Mouse (Mus musculus): Measurements from ENCODE around the gene Donson. TPM values are rescaled to one million over a fixed set of nuclear protein-coding genes. Genes with fewer than 3 reads are reported as not detected.

The Donson gene
- polyA plus RNA-seq, 1 experiment, result 31.3 TPM

DNA sequence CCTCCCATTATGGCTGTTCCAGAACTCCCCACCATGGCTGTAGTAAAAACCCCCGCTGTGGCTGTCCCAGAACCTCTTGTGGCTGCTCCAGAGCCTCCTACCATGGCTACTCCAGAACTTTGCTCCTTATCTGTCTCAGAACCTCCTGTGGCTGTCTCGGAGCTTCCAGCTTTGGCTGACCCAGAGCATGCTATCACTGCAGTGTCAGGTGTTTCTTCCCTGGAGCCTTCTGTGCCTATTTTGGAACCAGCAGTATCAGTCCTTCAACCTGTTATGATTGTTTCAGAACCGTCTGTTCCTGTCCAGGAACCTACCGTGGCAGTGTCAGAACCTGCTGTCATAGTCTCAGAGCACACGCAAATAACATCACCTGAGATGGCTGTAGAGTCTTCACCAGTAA is 30.1 kb downstream of the Donson start:
- no peak for TF ChIP-seq GATA1 (IDR thresholded peaks at IDR 0.05; ENCODE audit: low read length)

DNA sequence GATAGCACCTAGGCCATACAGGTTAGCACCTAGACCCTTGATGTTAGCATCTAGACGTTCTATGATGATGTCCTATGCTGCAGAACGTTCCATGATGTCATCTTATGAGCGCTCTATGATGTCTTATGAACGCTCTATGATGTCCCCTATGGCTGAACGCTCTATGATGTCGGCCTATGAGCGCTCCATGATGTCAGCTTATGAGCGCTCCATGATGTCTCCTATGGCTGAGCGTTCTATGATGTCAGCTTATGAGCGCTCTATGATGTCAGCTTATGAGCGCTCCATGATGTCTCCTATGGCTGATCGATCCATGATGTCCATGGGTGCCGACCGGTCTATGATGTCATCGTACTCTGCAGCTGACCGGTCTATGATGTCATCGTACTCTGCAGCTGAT is 31.3 kb downstream of the Donson start:
- no peak for TF ChIP-seq GATA1 (IDR thresholded peaks at IDR 0.05; ENCODE audit: low read length)

DNA sequence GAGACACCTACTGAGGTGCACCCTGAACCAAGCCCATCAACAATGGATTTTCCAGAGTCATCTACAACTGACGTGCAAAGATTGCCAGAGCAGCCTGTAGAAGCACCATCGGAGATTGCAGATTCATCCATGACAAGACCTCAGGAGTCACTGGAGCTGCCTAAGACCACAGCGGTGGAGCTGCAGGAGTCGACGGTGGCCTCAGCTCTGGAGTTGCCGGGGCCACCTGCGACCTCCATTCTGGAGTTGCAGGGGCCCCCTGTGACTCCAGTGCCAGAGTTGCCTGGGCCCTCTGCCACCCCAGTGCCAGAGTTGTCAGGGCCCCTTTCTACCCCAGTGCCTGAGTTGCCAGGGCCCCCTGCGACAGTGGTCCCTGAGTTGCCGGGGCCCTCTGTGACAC is 33.3 kb downstream of the Donson start:
- TF ChIP-seq GATA1 (IDR thresholded peaks at IDR 0.05; ENCODE audit: low read length), result no peak

DNA sequence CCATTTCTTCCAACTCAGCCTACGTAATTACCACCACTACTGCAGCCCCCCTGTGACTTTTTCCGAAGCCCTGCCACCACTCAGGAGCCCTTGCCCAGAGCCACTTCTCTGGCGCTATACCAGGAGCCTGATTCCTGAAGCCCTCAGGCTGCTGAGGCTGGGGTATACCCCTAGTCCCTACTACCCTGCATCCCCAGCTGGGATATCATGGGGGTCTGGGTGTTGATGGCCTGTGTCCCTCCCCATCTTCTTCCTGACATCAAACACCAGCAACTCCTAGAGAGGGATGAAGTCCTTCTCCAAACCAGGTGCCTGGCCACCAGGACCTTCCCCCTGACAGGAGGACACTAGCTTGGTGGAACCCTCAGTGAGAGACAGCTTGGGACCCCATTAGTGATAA is 36.4 kb downstream of the Donson start:
- TF ChIP-seq GATA1 (IDR thresholded peaks at IDR 0.05; ENCODE audit: low read length), result no peak

DNA sequence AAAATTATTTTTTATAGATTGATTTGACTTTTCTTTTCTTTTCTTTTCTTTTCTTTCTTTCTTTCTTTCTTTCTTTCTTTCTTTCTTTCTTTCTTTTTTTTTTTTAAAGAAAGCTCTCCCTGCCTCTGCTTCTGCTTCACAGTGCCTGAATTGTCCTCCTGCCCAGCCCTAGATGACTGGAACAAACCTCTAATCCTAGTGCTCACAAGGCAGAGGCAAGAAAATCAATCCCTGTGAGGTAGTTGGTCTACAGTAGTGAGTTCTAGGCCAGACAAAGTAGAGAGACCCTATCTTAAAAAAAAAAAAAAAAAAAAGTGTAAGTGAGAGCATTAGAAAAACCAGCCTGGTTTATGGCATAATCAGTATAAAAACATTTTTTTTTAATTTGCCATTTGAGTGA is 38.8 kb downstream of the Donson start:
- no peak for TF ChIP-seq GATA1 (IDR thresholded peaks at IDR 0.05; ENCODE audit: low read length)

DNA sequence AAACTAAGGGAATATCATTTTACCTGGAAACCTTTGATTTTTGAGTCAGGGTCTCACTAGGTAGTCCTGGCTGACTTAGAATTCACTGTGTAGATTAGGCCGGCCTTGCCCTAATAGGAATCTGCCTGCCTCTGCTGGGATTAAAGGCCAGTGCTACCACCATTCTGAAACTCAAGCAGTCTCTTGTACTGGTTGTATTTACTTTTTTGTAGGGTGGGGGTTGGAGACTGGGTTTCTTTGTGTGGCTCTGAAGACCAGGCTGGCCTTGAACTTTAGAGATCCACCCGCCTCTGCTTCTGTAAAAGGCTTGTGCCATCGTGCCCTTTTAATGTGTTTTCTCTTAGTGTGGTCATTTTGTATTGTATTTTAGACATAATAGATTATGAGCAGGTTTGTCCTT is 39.3 kb downstream of the Donson start:
- TF ChIP-seq GATA1 (IDR thresholded peaks at IDR 0.05; ENCODE audit: low read length), result no peak

DNA sequence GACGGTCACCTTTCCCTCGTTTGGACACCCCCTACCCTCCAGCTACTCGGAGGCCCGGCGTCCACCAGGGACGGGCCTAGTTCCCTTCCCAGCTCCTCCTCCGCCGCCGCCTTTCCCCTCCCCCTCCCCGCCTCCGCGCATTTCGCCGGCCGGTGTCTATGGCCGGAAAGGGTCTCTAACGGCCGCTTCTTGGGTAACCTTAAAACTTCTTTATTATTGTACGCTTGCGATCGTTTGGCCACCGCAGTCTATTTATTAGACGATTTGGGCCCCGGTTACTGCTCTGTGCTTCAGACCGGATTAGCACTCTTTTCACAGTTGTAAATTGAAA is 40.4 kb downstream of the Donson start:
- no peak for TF ChIP-seq GATA1 (IDR thresholded peaks at IDR 0.05; ENCODE audit: low read length)

DNA sequence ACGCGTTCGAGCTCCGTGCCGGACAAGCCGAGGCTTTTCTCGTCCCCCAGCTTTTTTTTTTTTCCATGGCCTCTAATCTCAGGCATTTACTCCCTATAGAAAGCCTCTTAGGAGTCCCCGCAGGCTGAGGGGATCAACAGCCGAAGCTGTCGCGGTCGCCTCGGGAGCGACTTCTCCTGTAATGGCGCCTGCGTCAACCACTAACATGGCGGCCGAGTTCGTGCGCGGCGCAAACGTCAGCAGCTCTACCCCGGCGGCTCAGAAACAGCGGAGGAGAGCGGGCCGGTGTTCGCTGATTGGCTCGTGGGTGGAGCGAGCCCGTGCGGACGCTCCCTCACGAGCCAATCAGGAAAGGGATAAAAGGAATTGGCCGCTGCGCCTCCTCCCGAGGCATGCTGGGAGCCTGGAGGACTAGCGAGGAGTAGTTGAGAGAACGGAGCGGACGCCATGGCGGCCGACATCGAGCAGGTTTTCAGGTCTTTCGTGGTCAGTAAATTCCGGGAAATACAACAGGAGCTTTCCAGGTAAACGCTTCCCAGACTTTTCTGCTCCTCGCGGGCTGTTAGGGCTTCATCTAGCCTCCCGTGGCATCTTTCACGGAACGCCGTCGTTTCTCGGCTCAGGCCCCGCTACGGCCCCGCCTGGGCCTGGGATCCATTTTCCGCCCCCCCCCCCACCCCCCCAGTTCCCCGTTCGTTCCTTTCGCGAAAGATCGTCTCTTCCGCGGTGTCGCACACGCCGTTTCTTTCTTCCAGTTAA is 40.9 kb downstream of the Donson start, which contains the start of gene Son:
TSS of gene Son (plus strand) at position 46 of the 759 bp plus-strand sequence.
- no peak for TF ChIP-seq GATA1 (IDR thresholded peaks at IDR 0.05; ENCODE audit: low read length)

- TF ChIP-seq GATA1 (IDR thresholded peaks at IDR 0.05; ENCODE audit: low read length), result no peak
Observed at GRCm38 (mm10) chr16:91646681-91647419, 41.7 kb downstream of the Donson start, which contains the start of gene Gart. Gene Gart, minus strand, starts transcription at chr16:91646952.

GRCm38 (mm10) chr16:91645995-91646602 is 42.5 kb downstream of the Donson start:
- TF ChIP-seq GATA1 (IDR thresholded peaks at IDR 0.05; ENCODE audit: low read length), result no peak

DNA sequence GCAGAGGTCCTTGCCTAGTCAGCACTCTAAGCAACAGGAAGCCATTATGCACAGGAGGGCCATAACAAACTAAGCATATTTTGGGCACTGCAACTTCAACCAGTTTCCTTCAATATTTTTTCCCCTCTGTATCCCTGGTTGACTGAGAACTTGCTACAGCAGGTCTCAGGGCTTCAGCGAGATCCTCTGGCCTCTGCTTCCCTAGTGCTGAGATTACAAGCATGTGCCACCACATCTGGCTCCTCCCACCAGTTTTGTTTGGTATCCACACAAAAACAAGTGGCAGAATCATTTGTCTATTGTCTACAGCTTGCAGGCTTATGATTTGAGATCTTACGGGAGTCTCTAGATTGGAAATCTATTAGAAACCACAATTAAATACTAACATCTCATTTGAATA is 43.7 kb downstream of the Donson start:
- no peak for TF ChIP-seq GATA1 (IDR thresholded peaks at IDR 0.05; ENCODE audit: low read length)

DNA sequence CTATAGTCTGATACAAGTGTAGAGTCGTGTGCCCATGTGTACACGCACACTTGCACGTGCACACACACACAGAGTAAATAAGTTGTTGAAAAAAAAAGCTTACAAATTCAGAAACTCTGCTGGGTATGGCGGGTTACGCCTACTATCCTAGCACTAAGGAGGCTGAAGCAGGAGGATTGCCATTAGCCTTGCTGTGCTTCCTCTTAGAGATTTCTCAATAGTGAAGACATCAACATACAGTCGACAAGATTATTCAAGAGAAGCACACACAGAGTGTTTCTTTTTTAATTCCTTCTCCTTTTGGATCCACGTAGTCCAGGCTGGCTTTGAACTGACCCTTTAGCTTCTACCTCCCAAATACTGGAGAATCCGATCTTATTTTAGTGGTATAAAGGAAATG is 48.4 kb downstream of the Donson start:
- no peak for TF ChIP-seq GATA1 (IDR thresholded peaks at IDR 0.05; ENCODE audit: low read length)

DNA sequence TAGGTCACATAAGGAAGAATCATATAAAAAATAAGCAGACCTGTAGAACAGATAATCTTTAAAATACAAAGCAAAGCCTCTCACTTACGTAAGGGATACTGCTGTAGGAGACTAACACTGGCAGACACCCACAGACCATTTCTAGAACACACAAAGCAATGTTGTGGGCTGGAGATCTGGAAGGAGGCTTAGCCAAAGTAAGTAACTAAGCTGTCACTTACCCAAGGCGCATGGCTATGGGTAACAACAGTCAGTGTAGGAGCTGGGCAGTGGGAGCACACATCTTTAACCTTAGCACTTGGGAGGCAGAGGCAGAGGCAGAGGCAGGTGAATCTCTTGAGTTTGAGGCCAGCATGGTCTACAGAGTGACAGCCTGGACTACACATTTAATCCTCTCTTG is 48.9 kb downstream of the Donson start:
- no peak for TF ChIP-seq GATA1 (IDR thresholded peaks at IDR 0.05; ENCODE audit: low read length)

DNA sequence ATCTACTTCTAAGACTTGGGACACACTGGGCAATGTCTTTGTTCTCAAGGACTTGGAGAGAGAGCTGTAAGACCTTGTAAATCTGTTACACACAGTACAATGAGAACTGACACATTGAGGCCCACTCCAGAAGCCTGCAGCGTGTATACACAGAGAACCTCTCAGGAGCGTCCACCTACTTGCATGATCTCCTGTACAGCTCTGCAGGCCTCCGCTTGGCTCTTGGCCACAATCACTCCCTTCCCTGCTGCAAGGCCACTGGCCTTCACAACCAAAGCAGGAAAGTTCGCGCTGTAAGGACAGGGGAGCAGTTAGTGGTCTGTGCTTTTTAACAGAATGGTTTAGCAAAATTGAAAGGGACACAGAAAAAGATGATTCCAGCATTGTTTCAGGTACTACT is 49.4 kb downstream of the Donson start:
- TF ChIP-seq GATA1 (IDR thresholded peaks at IDR 0.05; ENCODE audit: low read length), result no peak

DNA sequence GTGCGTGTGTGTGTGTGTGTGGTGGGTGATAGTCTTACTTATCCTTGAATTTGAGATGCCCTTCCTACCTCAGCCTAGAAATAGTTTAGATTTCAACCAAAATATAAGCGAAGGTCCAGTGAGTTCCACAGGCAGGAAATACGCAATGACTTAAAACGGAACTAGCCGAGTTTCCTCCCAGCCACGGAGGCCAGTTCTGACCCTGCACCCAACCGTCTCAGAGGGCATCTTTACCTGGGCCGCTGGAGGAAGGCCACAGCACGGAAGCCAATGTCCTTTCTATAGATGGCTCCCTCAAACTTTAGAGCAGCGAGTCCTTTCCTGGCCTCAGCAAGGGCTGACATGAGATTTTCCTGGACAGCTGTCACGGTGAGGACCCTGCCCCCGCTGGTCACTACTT is 54.9 kb downstream of the Donson start:
- no peak for TF ChIP-seq GATA1 (IDR thresholded peaks at IDR 0.05; ENCODE audit: low read length)

DNA sequence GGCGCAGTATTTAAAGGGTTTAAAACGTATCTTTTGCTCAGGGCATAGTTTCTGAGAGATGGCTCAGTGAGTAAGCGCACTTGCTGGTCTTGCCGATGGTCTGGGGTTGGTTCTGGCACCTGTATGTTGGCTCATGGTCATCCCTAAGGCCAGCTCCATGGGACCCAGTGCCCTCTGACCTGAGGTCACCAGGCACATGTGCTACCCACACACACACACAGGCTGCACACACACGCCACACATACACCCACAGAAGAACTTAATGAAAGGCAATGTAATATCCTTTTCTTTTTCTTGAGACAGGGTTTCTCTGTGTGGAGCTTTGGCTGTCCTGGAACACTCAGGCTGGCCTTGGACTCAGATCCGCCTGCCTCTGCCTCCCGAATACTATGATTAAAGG is 55.6 kb downstream of the Donson start:
- TF ChIP-seq GATA1 (IDR thresholded peaks at IDR 0.05; ENCODE audit: low read length), result no peak

GRCm38 (mm10) chr16:91632439-91632838 is 56.1 kb downstream of the Donson start:
- TF ChIP-seq GATA1 (IDR thresholded peaks at IDR 0.05; ENCODE audit: low read length), result no peak
